Mouse (Mus musculus) left cerebral cortex, postnatal 36 days (tissue): Measurements from ENCODE around the gene Slc9a8. TPM values are rescaled to one million over a fixed set of nuclear protein-coding genes. Genes with fewer than 3 reads are reported as not detected.

Experiments used
- total RNA-seq, 2 experiments: library from RNA; stranded (reverse); gene quantifications; 2 replicates each; pipeline ENCODE4 v1.2.3; 2021

Gene Slc9a8
- total RNA-seq, 2 experiments from 2014 or later = 25.6 to 35.4 TPM

Other genes with a start within 250 kb of the Slc9a8 start
- gene Kcnb1, start 231.6 kb upstream of the Slc9a8 start, total RNA-seq = 100 to 1,000 TPM; 217 to 219 TPM
- 1 to 10 TPM; 1.6 to 1.8 TPM for gene Ptgis, start 181.1 kb upstream of the Slc9a8 start, total RNA-seq
- gene B4galt5, start 72.5 kb upstream of the Slc9a8 start, total RNA-seq = 10 to 100 TPM; 47.9 to 54.0 TPM
- gene Rnf114, start 70.9 kb downstream of the Slc9a8 start, total RNA-seq = 10 to 100 TPM; 55.1 to 60.7 TPM
- gene Spata2, start 71.2 kb downstream of the Slc9a8 start, total RNA-seq = 10 to 100 TPM; 73.6 to 79.8 TPM
- gene Snai1, start 116.5 kb downstream of the Slc9a8 start, total RNA-seq = under 1 TPM; 0.52 to 0.88 TPM
- 100 to 1,000 TPM; 246 to 259 TPM for gene Ube2v1, start 210.4 kb downstream of the Slc9a8 start, total RNA-seq
- gene Gm20431, start 239.8 kb downstream of the Slc9a8 start, total RNA-seq = 10 to 100 TPM; 42.3 to 46.8 TPM